Mouse (Mus musculus) embryonic facial prominence, embryonic 12.5 days (tissue): ENCODE results near the gene Entr1. TPM values are rescaled to one million over a fixed set of nuclear protein-coding genes. Genes with fewer than 3 reads are reported as not detected.

Experiments
- ATAC-seq: fragments of 200-750 bp; cut with Nextera tagmentation; 2 replicates; pipeline ENCODE4 v1.8.0; 2017; ENCODE audit not compliant: insufficient number of reproducible peaks, insufficient read depth, low FRiP score, low TSS enrichment
- H3K27ac ChIP-seq: fragments of 300-500 bp; sonication (generic); 2 replicates; pipeline ENCODE4 v1.5.1; 2016; ENCODE audit warnings: mild to moderate bottlenecking
- H3K27me3 ChIP-seq: fragments of 300-500 bp; sonication (generic); 2 replicates; pipeline ENCODE4 v1.6.1; 2016; ENCODE audit warnings: mild to moderate bottlenecking, moderate library complexity
- H3K36me3 ChIP-seq: fragments of 300-500 bp; sonication (generic); 2 replicates; pipeline ENCODE4 v1.6.1; 2016; ENCODE audit warnings: mild to moderate bottlenecking
- H3K4me1 ChIP-seq: fragments of 300-500 bp; sonication (generic); 2 replicates; pipeline ENCODE4 v1.6.1; 2016
- H3K4me2 ChIP-seq: fragments of 300-500 bp; sonication (generic); replicated peaks from 2 replicates; pipeline ENCODE4 v1.6.1; 2016; ENCODE audit warnings: mild to moderate bottlenecking, moderate library complexity
- H3K4me3 ChIP-seq: fragments of 300-500 bp; sonication (generic); 2 replicates; pipeline ENCODE4 v1.5.1; 2016; ENCODE audit warnings: mild to moderate bottlenecking
- H3K9ac ChIP-seq: fragments of 300-500 bp; sonication (generic); 2 replicates; pipeline ENCODE4 v1.6.1; 2016; ENCODE audit warnings: mild to moderate bottlenecking, moderate library complexity
- H3K9me3 ChIP-seq: fragments of 300-500 bp; sonication (generic); 2 replicates; pipeline ENCODE4 v1.6.1; 2016; ENCODE audit warnings: mild to moderate bottlenecking, moderate library complexity
- WGBS: fragments of 180-500 bp; shearing (Covaris S2); methylation state at CpG from one replicate; pipeline ENCODE4 v1.1.7; 2016; 5-methylcytosine and 5-hydroxymethylcytosine counted together
- polyA plus RNA-seq: library from polyadenylated mRNA; unstranded; fragments of >200 nt; fragmentation: Nextera tagmentation; extraction: Ambion mirVana; gene quantifications from 2 replicates; pipeline ENCODE4 v1.2.1, GENCODE M21; 2016

The Entr1 gene
- polyA plus RNA-seq, 1 experiment from 2014 or later: 188 TPM

GRCm38 (mm10) chr2:26409362-26409761 is 20.2 kb upstream of the Entr1 start:
- Histone ChIP-seq H3K4me2 (peak overlapping the region; percentile 90; the same call in 1 of the 2 replicates), H3K9ac (no peak overlapping the region), H3K27ac (no peak overlapping the region), H3K4me3 (peak overlapping the region; percentile 90), H3K36me3 (peaks cover 45% of the 10 kb centered on the region), H3K4me1 (peaks cover 27% of the 10 kb centered on the region), H3K9me3 (no peaks in the 10 kb centered on the region), H3K27me3 (no peaks in the 10 kb centered on the region)
- WGBS: 62% methylated on average over 3 of the region's 3 CpGs
- ATAC-seq: no peak

GRCm38 (mm10) chr2:26408515-26409356 is 19.6 kb upstream of the Entr1 start, which contains the start of gene Inpp5e:
Gene Inpp5e (minus strand): TSS chr2:26409203.
- Histone ChIP-seq H3K4me2 (peak within 1 kb of the TSS; percentile 90), H3K27ac (peak within 1 kb of the TSS; percentile 80), H3K4me1 (peaks cover 27% of the 10 kb centered on the region), H3K4me3 (peak within 1 kb of the TSS; percentile 90), H3K27me3 (no peaks in the 10 kb centered on the region), H3K36me3 (peaks cover 39% of the 10 kb centered on the region), H3K9me3 (no peaks in the 10 kb centered on the region), H3K9ac (peak within 1 kb of the TSS; percentile 85)
- ATAC-seq: peak; percentile 93
- WGBS: under 1% methylated on average over 57 of the region's 57 CpGs

GRCm38 (mm10) chr2:26403306-26403705 is 14.2 kb upstream of the Entr1 start:
- Histone ChIP-seq H3K4me1 (peaks cover 30% of the 10 kb centered on the region), H3K4me3 (no peak overlapping the region), H3K9ac (no peak overlapping the region), H3K36me3 (peaks cover 42% of the 10 kb centered on the region), H3K27me3 (no peaks in the 10 kb centered on the region), H3K9me3 (no peaks in the 10 kb centered on the region), H3K4me2 (no peak overlapping the region), H3K27ac (no peak overlapping the region)
- no peak for ATAC-seq
- 79% methylated on average over 8 of the region's 8 CpGs for WGBS

GRCm38 (mm10) chr2:26402265-26402664 is 13.1 kb upstream of the Entr1 start:
- Histone ChIP-seq H3K36me3 (peaks cover 51% of the 10 kb centered on the region), H3K4me2 (no peak overlapping the region), H3K27me3 (no peaks in the 10 kb centered on the region), H3K9ac (0 out of 2 replicates have a peak overlapping the region, but pooled peaks have one; percentile 12), H3K4me1 (peaks cover 20% of the 10 kb centered on the region), H3K9me3 (no peaks in the 10 kb centered on the region), H3K27ac (no peak overlapping the region), H3K4me3 (no peak overlapping the region)
- 89% methylated on average over 1 of the region's 1 CpGs for WGBS
- no peak for ATAC-seq

GRCm38 (mm10) chr2:26401023-26401422 is 11.9 kb upstream of the Entr1 start:
- Histone ChIP-seq H3K4me3 (no peak overlapping the region), H3K27me3 (no peaks in the 10 kb centered on the region), H3K9me3 (no peaks in the 10 kb centered on the region), H3K9ac (no peak overlapping the region), H3K4me2 (no peak overlapping the region), H3K27ac (no peak overlapping the region), H3K4me1 (peaks cover 8% of the 10 kb centered on the region), H3K36me3 (peaks cover 63% of the 10 kb centered on the region)
- no peak for ATAC-seq
- WGBS: 91% methylated on average over 4 of the region's 4 CpGs

GRCm38 (mm10) chr2:26400296-26400695 is 11.2 kb upstream of the Entr1 start:
- Histone ChIP-seq H3K4me3 (no peak overlapping the region), H3K4me2 (no peak overlapping the region), H3K9ac (no peak overlapping the region), H3K27ac (no peak overlapping the region), H3K36me3 (peaks cover 71% of the 10 kb centered on the region), H3K27me3 (no peaks in the 10 kb centered on the region), H3K9me3 (no peaks in the 10 kb centered on the region), H3K4me1 (0 out of 2 replicates have a peak, but pooled peaks cover 4% of the 10 kb centered on the region)
- ATAC-seq: no peak
- 82% methylated on average over 5 of the region's 5 CpGs for WGBS

- Histone ChIP-seq H3K9me3 (no peaks in the 10 kb centered on the region), H3K4me1 (0 out of 2 replicates have a peak, but pooled peaks cover 4% of the 10 kb centered on the region), H3K27ac (no peak overlapping the region), H3K4me2 (no peak overlapping the region), H3K4me3 (no peak overlapping the region), H3K27me3 (no peaks in the 10 kb centered on the region), H3K9ac (no peak overlapping the region), H3K36me3 (peaks cover 77% of the 10 kb centered on the region)
- 83% methylated on average over 5 of the region's 5 CpGs for WGBS
- ATAC-seq: no peak
Measured at GRCm38 (mm10) chr2:26399647-26400046, 10.5 kb upstream of the Entr1 start.

GRCm38 (mm10) chr2:26398978-26399377 is 9.9 kb upstream of the Entr1 start:
- no peak for ATAC-seq
- Histone ChIP-seq H3K4me1 (0 out of 2 replicates have a peak, but pooled peaks cover 4% of the 10 kb centered on the region), H3K9me3 (no peaks in the 10 kb centered on the region), H3K36me3 (peaks cover 84% of the 10 kb centered on the region), H3K27ac (no peak overlapping the region), H3K9ac (no peak overlapping the region), H3K27me3 (no peaks in the 10 kb centered on the region), H3K4me3 (no peak overlapping the region), H3K4me2 (no peak overlapping the region)
- 88% methylated on average over 8 of the region's 8 CpGs for WGBS

GRCm38 (mm10) chr2:26391617-26392016 is 2.5 kb upstream of the Entr1 start:
- Histone ChIP-seq H3K36me3 (peaks cover 73% of the 10 kb centered on the region), H3K9ac (no peak overlapping the region), H3K4me2 (no peak overlapping the region), H3K4me3 (no peak overlapping the region), H3K4me1 (peaks cover 22% of the 10 kb centered on the region), H3K27ac (no peak overlapping the region), H3K9me3 (no peaks in the 10 kb centered on the region), H3K27me3 (no peaks in the 10 kb centered on the region)
- no peak for ATAC-seq
- WGBS: 87% methylated on average over 6 of the region's 6 CpGs

- peaks cover 73% of the 10 kb centered on the region for H3K36me3 ChIP-seq
- ATAC-seq: no peak
Measured at GRCm38 (mm10) chr2:26390954-26391353, 1.8 kb upstream of the Entr1 start.

GRCm38 (mm10) chr2:26388682-26389153 is 398 bp downstream of the Entr1 start:
- peaks cover 74% of the 10 kb centered on the region for H3K36me3 ChIP-seq
- 2% methylated on average over 44 of the region's 45 CpGs for WGBS
- no peaks in the 10 kb centered on the region for H3K27me3 ChIP-seq
- peak overlapping the region; percentile 97 for H3K4me3 ChIP-seq
- H3K4me2 ChIP-seq: peak overlapping the region; percentile 94
- ATAC-seq: peak; percentile 64
- H3K4me1 ChIP-seq: peaks cover 22% of the 10 kb centered on the region
- H3K9ac ChIP-seq: peak overlapping the region; percentile 95
- H3K9me3 ChIP-seq: no peaks in the 10 kb centered on the region
- H3K27ac ChIP-seq: peak overlapping the region; percentile 75

More at GRCm38 (mm10) chr2:26390954-26391353, 1.8 kb upstream of the Entr1 start:
- 80% methylated on average over 3 of the region's 3 CpGs for WGBS
- H3K4me3 ChIP-seq: no peak overlapping the region
- H3K9me3 ChIP-seq: no peaks in the 10 kb centered on the region
- no peak overlapping the region for H3K9ac ChIP-seq
- H3K27me3 ChIP-seq: no peaks in the 10 kb centered on the region
- H3K4me2 ChIP-seq: no peak overlapping the region
- H3K4me1 ChIP-seq: peaks cover 22% of the 10 kb centered on the region
- no peak overlapping the region for H3K27ac ChIP-seq

GRCm38 (mm10) chr2:26387713-26388112 is 1.4 kb downstream of the Entr1 start:
- Histone ChIP-seq H3K4me3 (peak overlapping the region; percentile 97), H3K4me1 (peaks cover 22% of the 10 kb centered on the region), H3K27ac (no peak overlapping the region), H3K9me3 (no peaks in the 10 kb centered on the region), H3K4me2 (peak overlapping the region; percentile 94), H3K9ac (peak overlapping the region; percentile 95; the same call in 1 of the 2 replicates), H3K27me3 (no peaks in the 10 kb centered on the region), H3K36me3 (peaks cover 75% of the 10 kb centered on the region)
- ATAC-seq: no peak
- WGBS: 87% methylated on average over 3 of the region's 3 CpGs
